Mouse (Mus musculus) megakaryocyte-erythroid progenitor cell, adult 5-6 weeks (primary cell): ENCODE data around the gene Anp32e. TPM values are rescaled to one million over a fixed set of nuclear protein-coding genes. Genes with fewer than 3 reads are reported as not detected.
"Not testable (repeated sequence)": the region's sequence is repeated elsewhere in the genome, so short reads cannot be mapped to it uniquely, and the experiment has no call there.

Experiments used
- ATAC-seq: replicated peaks from 2 replicates; pipeline ENCODE4 v1.8.0; 2016; ENCODE audit warnings: mild to moderate bottlenecking, inconsistent platforms; ENCODE audit not compliant: severe bottlenecking, poor library complexity, low FRiP score, low TSS enrichment
- total RNA-seq, 2 experiments: library from RNA; stranded (forward) in 1 of 2; stranded (reverse) in 1 of 2; fragments of 200-1000, 215-1000 nt in 1 of 2; fragments of >200 nt in 1 of 2; fragmentation: Nextera tagmentation in 1 of 2; gene quantifications; 2 replicates each; pipeline ENCODE4 v1.2.3; 2014 to 2017

Gene Anp32e
- total RNA-seq, 2 experiments from 2014 or later = 186 to 505 TPM

- no peak for ATAC-seq
Measured at GRCm38 (mm10) chr3:95963681-95964080, 34.6 kb downstream of the Anp32e start.

- ATAC-seq = no peak; the same call in 1 of the 2 replicates
Measured at GRCm38 (mm10) chr3:95965518-95966451, 36.7 kb downstream of the Anp32e start.

DNA sequence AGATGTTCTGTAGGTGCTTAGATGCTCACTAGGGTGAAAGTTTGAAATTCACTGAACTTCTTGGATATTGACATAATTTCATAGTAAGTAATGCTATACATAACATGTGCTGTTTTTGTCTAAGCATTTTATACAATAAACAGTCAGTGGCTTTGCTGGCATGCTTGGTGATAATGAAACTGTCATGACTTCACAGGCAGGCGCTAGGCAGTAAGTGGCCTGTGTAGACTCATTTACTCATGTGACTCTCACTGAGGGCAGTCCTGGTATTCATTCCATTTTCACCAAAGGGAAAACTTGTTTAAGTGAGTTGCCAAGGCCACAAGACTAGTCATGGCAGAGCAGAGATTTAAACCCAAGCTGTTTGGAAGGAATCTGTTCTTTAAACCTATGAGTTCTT is 40.2 kb downstream of the Anp32e start:
- no peak for ATAC-seq

- ATAC-seq = not testable (repeated sequence)
Measured at GRCm38 (mm10) chr3:95970661-95971060, 41.6 kb downstream of the Anp32e start.

DNA sequence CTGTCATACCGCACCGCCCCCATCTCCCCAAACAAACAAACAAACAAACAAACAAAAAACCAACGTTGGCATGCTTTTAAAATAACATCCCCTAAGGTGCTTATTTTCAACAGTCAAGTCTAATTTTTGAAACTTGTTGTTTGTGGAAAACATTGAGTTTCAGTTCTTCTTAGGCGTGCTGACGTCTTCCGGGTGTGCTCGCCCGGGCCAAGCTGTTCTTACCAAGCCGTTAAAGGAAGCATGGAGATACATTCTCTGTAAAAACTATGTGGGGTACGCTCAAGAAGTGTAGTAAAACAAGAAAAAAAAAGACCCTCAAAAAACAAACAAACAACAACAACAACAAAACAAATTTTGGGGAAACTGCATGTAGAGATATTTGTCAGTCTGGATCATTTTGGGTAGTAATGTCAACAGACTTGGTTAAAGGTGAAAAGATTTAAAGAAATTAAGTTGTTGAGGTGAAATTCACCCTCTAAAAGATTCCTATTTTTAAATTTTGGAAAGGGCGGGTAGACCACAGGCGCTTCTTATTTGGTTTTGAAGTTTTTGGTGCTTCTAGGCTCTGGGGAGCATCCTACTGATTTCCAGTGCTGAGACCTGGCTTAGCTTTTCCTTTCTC is 43.3 kb downstream of the Anp32e start:
- ATAC-seq = no peak

- ATAC-seq = no peak
Measured at GRCm38 (mm10) chr3:95972873-95973634, 44.0 kb downstream of the Anp32e start.

DNA sequence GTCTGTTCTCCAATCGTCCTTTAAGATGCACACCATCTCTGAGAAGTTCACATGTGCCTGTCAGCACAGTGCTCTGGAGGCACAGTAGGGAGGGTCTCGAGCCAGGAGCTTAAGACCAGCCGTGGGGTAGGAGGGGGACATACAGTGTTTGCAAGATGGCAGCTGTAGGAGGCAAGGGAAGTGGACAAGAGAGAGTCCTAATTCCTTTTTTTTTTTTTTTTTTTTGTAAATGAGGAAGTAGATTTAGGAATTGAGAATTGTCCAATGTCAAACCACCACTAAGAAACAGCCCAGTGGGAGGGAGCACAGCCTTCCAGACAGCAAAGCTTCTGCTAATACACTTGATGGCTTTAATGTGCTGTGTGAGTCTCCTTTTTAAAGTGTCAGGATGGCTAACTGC is 48.0 kb downstream of the Anp32e start:
- ATAC-seq = no peak

DNA sequence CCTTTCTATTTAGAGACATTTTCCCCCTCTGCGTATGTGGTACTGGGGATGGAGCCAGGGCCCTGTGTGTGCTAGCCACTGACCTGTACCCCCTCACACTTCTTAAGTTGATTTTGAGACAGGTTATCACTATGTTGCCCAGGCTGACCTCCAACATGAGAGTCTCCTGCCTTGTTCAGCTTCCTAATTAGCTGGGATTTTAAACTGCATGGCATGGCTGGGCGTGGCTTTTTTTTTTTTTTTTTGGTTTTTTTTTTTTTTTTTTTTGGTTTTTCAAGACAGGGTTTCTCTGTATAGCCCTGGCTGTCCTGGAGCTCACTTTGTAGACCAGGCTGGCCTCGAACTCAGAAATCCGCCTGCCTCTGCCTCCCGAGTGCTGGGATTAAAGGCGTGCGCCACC is 48.5 kb downstream of the Anp32e start:
- not testable (repeated sequence) for ATAC-seq

DNA sequence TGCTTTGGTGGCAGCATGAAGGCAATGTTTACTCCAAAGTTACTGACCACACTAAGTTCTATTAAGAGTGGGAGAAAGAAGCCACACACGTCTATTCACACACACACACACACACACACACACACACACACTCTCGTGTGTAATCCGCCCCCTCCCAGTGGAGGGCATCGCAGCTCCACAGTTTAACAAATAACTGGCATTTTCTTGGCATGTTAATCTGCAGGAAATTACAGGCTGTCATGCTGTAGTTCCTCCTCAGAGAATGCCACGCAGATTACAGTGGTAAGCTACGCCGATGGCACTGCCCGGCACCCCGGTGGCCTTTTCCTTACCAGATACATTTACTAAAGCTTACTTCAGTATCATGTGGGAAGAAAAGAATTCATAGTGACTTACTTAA is 49.2 kb downstream of the Anp32e start:
- ATAC-seq = no peak

GRCm38 (mm10) chr3:95980276-95980970 is 51.4 kb downstream of the Anp32e start:
- no peak for ATAC-seq

DNA sequence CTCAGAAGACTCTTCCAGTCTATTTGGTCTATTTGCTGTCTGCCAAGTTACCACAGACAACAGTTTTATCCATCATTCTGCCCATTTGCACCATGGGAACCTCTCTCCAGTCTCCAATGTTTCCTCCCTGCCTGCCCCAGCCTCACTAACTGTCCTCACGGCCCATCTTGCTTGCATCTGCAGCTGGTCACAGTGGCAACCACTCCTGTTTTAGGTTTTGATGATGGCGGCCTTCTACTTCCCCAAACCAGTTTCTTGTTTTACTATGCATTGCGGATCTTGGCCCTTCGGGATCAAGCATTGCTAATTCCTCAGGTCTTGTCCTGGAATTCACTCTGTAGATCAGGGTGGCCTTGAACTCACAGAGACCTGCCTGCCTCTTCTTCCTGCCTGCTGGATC is 53.1 kb downstream of the Anp32e start:
- no peak for ATAC-seq

DNA sequence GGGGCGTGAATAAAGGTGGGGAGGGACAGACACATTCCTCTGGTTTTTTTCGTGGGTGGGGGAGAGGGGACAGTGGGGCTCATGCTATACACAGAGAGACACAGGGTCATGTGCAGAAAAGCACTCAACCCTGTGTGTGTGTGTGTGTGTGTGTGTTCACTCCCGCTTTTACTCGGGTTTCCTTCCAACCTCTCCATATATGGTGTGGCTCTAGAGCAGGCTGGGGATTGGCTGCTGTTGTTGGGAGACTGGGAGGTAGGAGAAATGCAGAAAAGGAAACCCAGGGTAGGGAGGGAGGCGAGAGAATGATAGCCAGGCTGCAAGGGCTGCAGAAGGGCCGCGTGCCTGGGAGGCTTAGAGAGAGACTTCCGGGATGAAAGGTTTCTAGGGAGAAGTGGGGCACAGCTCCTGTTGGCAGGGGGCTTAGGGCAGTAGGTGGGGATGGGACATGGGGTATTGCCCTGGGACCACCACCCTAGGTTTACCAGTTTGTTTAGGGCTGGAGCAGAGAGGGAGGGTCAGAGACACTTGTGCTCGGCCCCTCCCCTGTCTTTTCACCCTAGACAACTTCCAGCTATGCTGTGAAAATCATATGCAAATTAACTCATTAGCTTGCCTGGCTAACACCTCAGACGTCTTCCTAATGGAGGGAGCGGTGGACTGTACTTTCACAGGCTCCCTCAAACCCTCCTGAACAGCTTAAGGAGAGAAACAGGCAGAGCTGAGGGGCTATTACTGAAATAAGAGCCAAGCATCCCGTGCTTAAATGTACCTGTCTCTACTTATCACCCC is 56.4 kb downstream of the Anp32e start:
- peak; percentile 5; the same call in 1 of the 2 replicates for ATAC-seq

DNA sequence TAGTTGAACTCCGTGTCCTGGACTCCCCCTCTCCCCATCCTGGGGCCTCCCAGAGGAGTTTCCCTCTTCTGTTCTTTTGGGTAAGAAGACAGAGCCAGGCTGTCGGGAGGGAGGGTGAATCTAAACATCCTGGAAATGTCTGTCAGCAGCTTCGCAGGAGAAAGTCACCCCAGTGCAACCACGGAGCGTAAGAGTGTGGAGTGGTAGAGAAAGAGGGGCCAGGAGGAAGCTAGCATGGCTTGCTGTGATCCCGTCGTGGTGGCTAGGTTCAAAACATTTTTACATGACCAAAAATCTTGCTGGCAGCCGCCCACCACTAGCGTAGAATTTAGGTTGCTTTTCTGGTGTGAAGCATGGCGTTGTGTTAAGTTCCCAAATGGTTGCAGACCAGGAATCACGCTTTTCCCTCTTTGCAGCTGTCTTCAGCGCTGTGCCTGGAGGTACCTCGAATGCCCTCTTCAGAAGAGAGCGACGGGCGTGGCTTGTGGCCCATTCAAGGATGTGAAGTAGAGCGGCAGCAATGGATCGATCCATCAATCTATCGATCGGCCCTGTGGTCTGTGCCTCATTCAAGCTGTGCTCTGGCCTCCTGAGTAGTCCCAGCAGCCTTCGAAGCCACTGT is 57.1 kb downstream of the Anp32e start:
- peak; percentile 36; the same call in 1 of the 2 replicates for ATAC-seq

- ATAC-seq = no peak
Measured at GRCm38 (mm10) chr3:95986984-95987383, 57.9 kb downstream of the Anp32e start.

DNA sequence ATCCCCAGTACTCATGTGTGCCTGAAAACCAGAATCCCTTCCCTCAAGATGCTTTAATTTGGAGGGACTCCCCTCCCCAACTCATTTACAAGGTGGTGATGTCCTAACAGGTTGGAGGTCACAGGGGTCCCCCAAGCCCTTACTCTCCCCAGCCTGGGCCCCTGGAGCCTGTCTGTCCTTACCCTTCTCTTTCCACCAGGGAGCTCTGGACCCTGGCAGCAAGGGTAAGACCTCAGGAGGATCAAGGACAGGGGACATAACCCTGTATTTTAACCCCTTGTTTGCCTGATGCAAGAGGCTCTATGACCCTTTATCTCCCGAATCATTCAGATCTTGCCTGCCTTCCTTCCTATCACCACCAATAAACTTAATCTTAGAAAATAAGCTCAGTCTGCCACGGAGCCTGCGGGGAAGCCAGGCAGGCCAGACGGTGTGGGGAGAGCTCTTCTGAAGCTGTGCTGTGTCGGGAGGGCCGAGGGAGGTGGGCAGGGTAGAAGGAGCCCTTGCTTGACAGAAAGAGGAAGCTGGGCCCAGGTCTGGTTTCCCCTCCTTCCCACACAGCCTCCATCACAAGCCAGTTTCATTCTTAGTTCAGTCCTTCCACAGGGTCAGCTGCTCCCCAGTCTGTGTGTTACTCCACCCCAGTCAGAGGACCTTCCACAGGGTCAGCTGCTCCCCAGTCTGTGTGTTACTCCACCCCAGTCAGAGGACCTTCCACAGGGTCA is 58.5 kb downstream of the Anp32e start:
- ATAC-seq = 0 out of 2 replicates have a peak, but pooled peaks have one; percentile 25

- no peak; the same call in 1 of the 2 replicates for ATAC-seq
Measured at GRCm38 (mm10) chr3:95988138-95988537, 59.1 kb downstream of the Anp32e start.

DNA sequence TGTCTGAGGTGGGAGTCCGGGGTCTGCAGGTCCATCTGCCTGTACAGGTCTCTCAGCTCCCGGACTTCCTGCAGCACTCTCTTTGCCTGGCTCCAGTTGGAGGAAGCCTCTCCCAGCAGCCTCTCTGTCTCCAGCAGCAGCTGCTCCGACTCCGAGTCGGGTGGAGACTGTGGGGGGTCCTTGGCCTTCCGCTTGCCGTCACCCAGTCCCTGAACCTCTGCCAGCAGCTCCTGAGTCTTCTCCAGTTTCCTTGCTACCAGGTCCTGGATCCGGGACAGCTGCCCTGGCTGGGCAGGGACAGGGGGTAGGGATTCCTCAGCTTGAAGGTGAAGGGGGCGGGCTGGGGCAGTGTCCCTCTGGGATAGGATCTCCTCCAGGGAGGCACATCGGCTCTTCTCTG is 59.9 kb downstream of the Anp32e start:
- no peak for ATAC-seq
